Mouse (Mus musculus) cerebellum, adult 18-20 months (tissue): ENCODE measurements at regions not wholly inside any gene's neighbourhood (a gene's known extent, or its start where the extent isn't known, plus 50 kb on each side); places are given as distances from the start of the nearest gene placed in this dataset.

Source experiments
- DNase-seq, 2 experiments: peaks; one replicate each; pipeline ENCODE4 v3.0.0; 2021

GRCm38 (mm10) chr19:50087277-50087676 lies 591.2 kb downstream of the Sorcs1 start:
- DNase-seq: no peak

- DNase-seq: no peak
Observed at GRCm38 (mm10) chr19:50077427-50078040, 600.9 kb downstream of the Sorcs1 start.

- DNase-seq: no peak
Observed at GRCm38 (mm10) chr19:50060448-50060847, 618.0 kb downstream of the Sorcs1 start.

GRCm38 (mm10) chr19:50052910-50053309 lies 625.5 kb downstream of the Sorcs1 start:
- no peak for DNase-seq

- DNase-seq: no peak
Observed at GRCm38 (mm10) chr19:50045761-50046160, 632.7 kb downstream of the Sorcs1 start.

- no peak for DNase-seq
Observed at GRCm38 (mm10) chr19:50013659-50014058, 664.8 kb downstream of the Sorcs1 start.

- no peak for DNase-seq
Observed at GRCm38 (mm10) chr19:50005248-50005647, 673.2 kb downstream of the Sorcs1 start.

GRCm38 (mm10) chr19:49985826-49986225 lies 692.6 kb downstream of the Sorcs1 start:
- no peak for DNase-seq

- peak; percentile 11 to 25 for DNase-seq
Observed at GRCm38 (mm10) chr19:49966284-49966841, 712.1 kb downstream of the Sorcs1 start.

GRCm38 (mm10) chr19:49964679-49965078 lies 713.8 kb downstream of the Sorcs1 start:
- no peak for DNase-seq

- no peak for DNase-seq
Observed at GRCm38 (mm10) chr19:49958517-49958916, 719.9 kb downstream of the Sorcs1 start.

- no peak for DNase-seq
Observed at GRCm38 (mm10) chr19:49931202-49931601, 747.2 kb downstream of the Sorcs1 start.

- DNase-seq: no peak
Observed at GRCm38 (mm10) chr19:49911738-49912137, 766.7 kb downstream of the Sorcs1 start.

- DNase-seq: no peak
Observed at GRCm38 (mm10) chr19:49880241-49880640, 798.2 kb downstream of the Sorcs1 start.

- DNase-seq: no peak
Observed at GRCm38 (mm10) chr19:49860761-49861160, 817.7 kb downstream of the Sorcs1 start.

- DNase-seq: no peak
Observed at GRCm38 (mm10) chr19:49855481-49856035, 822.9 kb downstream of the Sorcs1 start.

- DNase-seq: no peak
Observed at GRCm38 (mm10) chr19:49841984-49842383, 836.5 kb downstream of the Sorcs1 start.

- no peak for DNase-seq
Observed at GRCm38 (mm10) chr19:49839153-49839911, 839.1 kb downstream of the Sorcs1 start.

- no peak for DNase-seq
Observed at GRCm38 (mm10) chr19:49830918-49831317, 847.5 kb downstream of the Sorcs1 start.

- no peak for DNase-seq
Observed at GRCm38 (mm10) chr19:49805636-49806397, 872.6 kb downstream of the Sorcs1 start.
